Mouse (Mus musculus): Measurements from ENCODE around the gene A830031A19Rik. TPM values are rescaled to one million over a fixed set of nuclear protein-coding genes. Genes with fewer than 3 reads are reported as not detected.

A830031A19Rik gene
- polyA plus RNA-seq, 1 experiment from 2014 or later = not detected

GRCm38 (mm10) chr11:24076127-24076650 lies 1.3 kb upstream of the A830031A19Rik start:
- H3K27ac ChIP-seq = peak overlapping the region; percentile 98
- H3K36me3 ChIP-seq = no peaks in the 10 kb centered on the region
- peak overlapping the region; percentile 88 for H3K4me3 ChIP-seq (replicated peaks)
- under 1% methylated on average over 32 of the region's 32 CpGs for WGBS
- H3K27me3 ChIP-seq = 0 out of 2 replicates have a peak, but pooled peaks cover 3% of the 10 kb centered on the region
- peak overlapping the region; percentile 94 for H3K4me2 ChIP-seq
- ATAC-seq (ENCODE audit: insufficient number of reproducible peaks, insufficient read depth, low FRiP score, low TSS enrichment, low read depth) = no peak
- peaks cover 20% of the 10 kb centered on the region for H3K4me1 ChIP-seq (replicated peaks)
- H3K9me3 ChIP-seq = no peaks in the 10 kb centered on the region
- H3K9ac ChIP-seq (replicated peaks) = peak overlapping the region; percentile 97

- Histone ChIP-seq H3K9ac (replicated peaks) (peak overlapping the region; percentile 97), H3K9me3 (no peaks in the 10 kb centered on the region), H3K27ac (peak overlapping the region; percentile 98), H3K4me1 (replicated peaks) (peaks cover 20% of the 10 kb centered on the region), H3K27me3 (0 out of 2 replicates have a peak, but pooled peaks cover 3% of the 10 kb centered on the region), H3K4me2 (peak overlapping the region; percentile 94), H3K4me3 (replicated peaks) (peak overlapping the region; percentile 88), H3K36me3 (no peaks in the 10 kb centered on the region)
- ATAC-seq (ENCODE audit: insufficient number of reproducible peaks, insufficient read depth, low FRiP score, low TSS enrichment, low read depth) = no peak
- WGBS = under 1% methylated on average over 17 of the region's 17 CpGs
Measured at GRCm38 (mm10) chr11:24075486-24076126, 752 bp upstream of the A830031A19Rik start.

DNA sequence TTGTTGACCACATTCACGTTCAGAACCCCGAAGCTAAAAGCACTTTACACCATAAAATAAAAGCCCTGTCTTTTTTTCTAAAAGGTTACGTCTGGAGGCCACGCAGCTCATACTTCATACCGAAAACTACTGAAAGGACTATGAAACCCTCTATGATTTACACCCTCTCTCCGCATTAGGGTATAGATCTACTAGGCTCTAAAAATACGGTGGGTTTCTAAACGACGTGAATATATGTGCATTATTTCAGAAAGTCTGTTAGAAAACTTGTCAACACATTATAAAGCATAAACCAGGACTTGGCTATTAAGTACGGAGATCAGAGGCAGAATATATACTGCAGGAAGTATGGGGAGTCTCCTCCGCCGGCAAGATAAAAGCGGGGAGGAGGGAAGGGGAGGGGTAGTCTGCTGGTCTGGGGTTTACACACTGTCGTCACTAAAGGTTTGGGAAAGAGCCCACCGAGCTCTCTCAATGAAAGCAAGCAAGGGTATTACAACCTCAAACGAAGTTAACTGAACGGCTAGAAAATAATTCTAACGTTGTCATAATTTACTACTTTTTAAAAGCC lies 748 bp downstream of the A830031A19Rik start:
- under 1% methylated on average over 18 of the region's 18 CpGs for whole genome bisulfite sequencing
- Histone ChIP-seq H3K4me1 (replicated peaks) (peaks cover 20% of the 10 kb centered on the region), H3K4me3 (replicated peaks) (peak overlapping the region; percentile 88), H3K9ac (replicated peaks) (peak overlapping the region; percentile 42), H3K27me3 (0 out of 2 replicates have a peak, but pooled peaks cover 3% of the 10 kb centered on the region), H3K27ac (peak overlapping the region; percentile 45), H3K36me3 (no peaks in the 10 kb centered on the region), H3K4me2 (peak overlapping the region; percentile 94), H3K9me3 (no peaks in the 10 kb centered on the region)
- ATAC-seq (ENCODE audit: insufficient number of reproducible peaks, insufficient read depth, low FRiP score, low TSS enrichment, low read depth) = no peak

DNA sequence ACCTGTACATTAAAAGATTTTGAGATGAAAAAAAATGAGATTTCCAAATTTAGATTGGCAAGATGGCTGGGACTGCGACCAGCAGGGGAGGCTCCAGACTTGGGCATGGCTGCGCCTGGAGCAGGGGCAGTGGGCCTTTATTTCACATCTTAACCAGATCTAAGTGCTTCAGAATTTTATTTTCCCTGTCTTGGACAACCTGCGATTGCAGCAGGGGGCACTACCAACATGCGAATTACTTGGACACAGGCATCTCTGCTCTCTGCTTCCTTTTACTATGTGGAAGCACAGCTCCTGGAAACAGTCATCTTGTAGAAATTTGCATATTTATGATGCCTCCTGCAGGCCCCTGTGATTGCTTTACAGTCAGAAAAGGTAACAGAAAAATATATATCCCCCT lies 9.5 kb downstream of the A830031A19Rik start:
- no peaks in the 10 kb centered on the region for H3K36me3 ChIP-seq
- 26% methylated on average over 4 of the region's 4 CpGs for WGBS
- no peaks in the 10 kb centered on the region for H3K9me3 ChIP-seq
- ATAC-seq (ENCODE audit: insufficient number of reproducible peaks, insufficient read depth, low FRiP score, low TSS enrichment, low read depth) = no peak
- H3K4me2 ChIP-seq = no peak overlapping the region
- H3K27ac ChIP-seq = no peak overlapping the region
- no peak overlapping the region for H3K4me3 ChIP-seq (replicated peaks)
- H3K27me3 ChIP-seq = peaks cover 3% of the 10 kb centered on the region; the same call in 1 of the 2 replicates
- H3K4me1 ChIP-seq (replicated peaks) = peaks cover 42% of the 10 kb centered on the region
- H3K9ac ChIP-seq (replicated peaks) = no peak overlapping the region

- peaks cover 47% of the 10 kb centered on the region for H3K4me1 ChIP-seq (replicated peaks)
- 54% methylated on average over 6 of the region's 6 CpGs for WGBS
- H3K36me3 ChIP-seq = no peaks in the 10 kb centered on the region
- H3K9me3 ChIP-seq = no peaks in the 10 kb centered on the region
- H3K27ac ChIP-seq = no peak overlapping the region
- no peak overlapping the region for H3K4me3 ChIP-seq (replicated peaks)
- ATAC-seq (ENCODE audit: insufficient number of reproducible peaks, insufficient read depth, low FRiP score, low TSS enrichment, low read depth) = no peak
- H3K4me2 ChIP-seq = no peak overlapping the region
- peaks cover 3% of the 10 kb centered on the region; the same call in 1 of the 2 replicates for H3K27me3 ChIP-seq
- H3K9ac ChIP-seq (replicated peaks) = no peak overlapping the region
Measured at GRCm38 (mm10) chr11:24064221-24064620, 10.6 kb downstream of the A830031A19Rik start.

GRCm38 (mm10) chr11:24062495-24063096 lies 12.3 kb downstream of the A830031A19Rik start:
- Histone ChIP-seq H3K9ac (replicated peaks) (no peak overlapping the region), H3K4me3 (replicated peaks) (no peak overlapping the region), H3K4me1 (replicated peaks) (peaks cover 57% of the 10 kb centered on the region), H3K27ac (no peak overlapping the region), H3K9me3 (no peaks in the 10 kb centered on the region), H3K4me2 (peak overlapping the region; percentile 70), H3K27me3 (peaks cover 3% of the 10 kb centered on the region; the same call in 1 of the 2 replicates), H3K36me3 (no peaks in the 10 kb centered on the region)
- no peak for ATAC-seq (ENCODE audit: insufficient number of reproducible peaks, insufficient read depth, low FRiP score, low TSS enrichment, low read depth)
- WGBS = 8% methylated on average over 9 of the region's 9 CpGs

DNA sequence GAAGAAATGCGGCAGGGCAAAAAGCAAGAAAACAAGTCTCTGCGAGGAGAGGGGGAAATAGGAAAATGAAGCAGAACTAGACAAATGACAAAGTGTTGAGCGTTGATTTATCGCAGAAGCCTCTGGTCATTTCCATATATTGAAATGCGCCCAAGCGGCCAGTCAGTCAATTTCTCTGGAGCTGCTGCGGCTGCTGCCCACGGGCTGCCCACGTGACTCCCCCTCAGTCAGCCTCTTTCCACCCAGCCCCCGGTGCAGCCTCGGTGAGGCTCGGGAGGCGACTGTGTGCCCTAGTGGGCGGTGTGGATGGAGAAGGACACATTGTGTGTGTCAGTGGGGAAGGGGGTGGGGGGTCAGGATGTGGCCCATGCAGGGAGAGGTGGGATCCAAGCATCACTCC lies 13.0 kb downstream of the A830031A19Rik start:
- Histone ChIP-seq H3K27ac (no peak overlapping the region), H3K27me3 (peaks cover 3% of the 10 kb centered on the region; the same call in 1 of the 2 replicates), H3K4me2 (peak overlapping the region; percentile 70), H3K36me3 (no peaks in the 10 kb centered on the region), H3K4me3 (replicated peaks) (peak overlapping the region; percentile 33), H3K9me3 (no peaks in the 10 kb centered on the region), H3K9ac (replicated peaks) (peak overlapping the region; percentile 48), H3K4me1 (replicated peaks) (peaks cover 57% of the 10 kb centered on the region)
- no peak for ATAC-seq (ENCODE audit: insufficient number of reproducible peaks, insufficient read depth, low FRiP score, low TSS enrichment, low read depth)
- WGBS = 3% methylated on average over 14 of the region's 14 CpGs

- Histone ChIP-seq H3K9me3 (no peaks in the 10 kb centered on the region), H3K4me1 (replicated peaks) (peaks cover 51% of the 10 kb centered on the region), H3K9ac (replicated peaks) (peak overlapping the region; percentile 34; the same call in 1 of the 2 replicates), H3K36me3 (no peaks in the 10 kb centered on the region), H3K27ac (peak overlapping the region; percentile 19; the same call in 1 of the 2 replicates), H3K27me3 (peaks cover 3% of the 10 kb centered on the region; the same call in 1 of the 2 replicates), H3K4me3 (replicated peaks) (peak overlapping the region; percentile 31), H3K4me2 (peak overlapping the region; percentile 70)
- no peak for ATAC-seq (ENCODE audit: insufficient number of reproducible peaks, insufficient read depth, low FRiP score, low TSS enrichment, low read depth)
- 4% methylated on average over 5 of the region's 5 CpGs for WGBS
Measured at GRCm38 (mm10) chr11:24060428-24060827, 14.4 kb downstream of the A830031A19Rik start.

DNA sequence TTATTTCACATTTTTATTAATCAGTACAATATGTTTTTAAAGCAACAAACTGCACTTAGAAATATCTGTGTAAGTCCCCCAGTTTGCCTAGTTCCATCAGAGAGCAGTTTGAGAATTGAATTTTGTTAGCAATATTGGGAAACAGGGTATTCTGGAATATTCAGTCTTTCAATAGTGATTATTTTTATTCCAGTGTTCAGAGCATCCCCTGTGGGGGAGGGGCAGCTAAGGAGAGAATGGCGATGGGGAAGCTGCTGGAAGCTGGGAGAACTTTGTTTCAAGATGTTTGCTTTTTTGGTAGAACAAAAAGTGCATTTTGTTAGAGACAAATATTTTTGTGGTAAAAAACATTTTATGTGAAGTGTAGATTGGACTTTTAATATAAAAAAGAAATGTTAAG lies 15.7 kb downstream of the A830031A19Rik start:
- Histone ChIP-seq H3K27me3 (peaks cover 3% of the 10 kb centered on the region; the same call in 1 of the 2 replicates), H3K9me3 (no peaks in the 10 kb centered on the region), H3K36me3 (no peaks in the 10 kb centered on the region), H3K4me3 (replicated peaks) (no peak overlapping the region), H3K4me2 (no peak overlapping the region), H3K4me1 (replicated peaks) (peaks cover 47% of the 10 kb centered on the region), H3K9ac (replicated peaks) (no peak overlapping the region), H3K27ac (no peak overlapping the region)
- ATAC-seq (ENCODE audit: insufficient number of reproducible peaks, insufficient read depth, low FRiP score, low TSS enrichment, low read depth) = no peak
- WGBS = 2% methylated on average over 1 of the region's 1 CpGs

DNA sequence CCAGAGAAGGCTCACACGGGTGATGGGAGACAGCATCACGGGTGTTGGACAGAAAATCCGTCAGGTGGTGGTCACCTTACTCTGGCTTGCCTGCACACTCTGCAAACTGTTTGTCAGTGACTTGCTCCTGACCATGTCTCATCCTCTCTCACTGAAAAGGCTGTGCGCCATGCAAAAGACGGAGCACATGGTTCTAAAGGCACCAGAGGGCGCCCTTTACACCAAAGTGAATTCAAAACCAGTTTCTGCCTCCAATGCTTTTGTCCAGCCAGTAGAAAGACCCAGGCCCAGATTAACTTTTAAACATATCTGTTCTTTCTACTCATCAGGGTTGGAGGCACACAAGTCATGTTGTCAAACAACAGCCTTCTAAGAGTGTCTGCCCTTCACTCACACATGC lies 22.0 kb downstream of the A830031A19Rik start:
- Histone ChIP-seq H3K36me3 (no peaks in the 10 kb centered on the region), H3K9me3 (no peaks in the 10 kb centered on the region), H3K27me3 (peaks cover 3% of the 10 kb centered on the region; the same call in 1 of the 2 replicates), H3K9ac (replicated peaks) (no peak overlapping the region), H3K27ac (no peak overlapping the region), H3K4me3 (replicated peaks) (no peak overlapping the region), H3K4me2 (no peak overlapping the region), H3K4me1 (replicated peaks) (peaks cover 9% of the 10 kb centered on the region; the same call in 1 of the 2 replicates)
- 61% methylated on average over 6 of the region's 6 CpGs for WGBS
- no peak for ATAC-seq (ENCODE audit: insufficient number of reproducible peaks, insufficient read depth, low FRiP score, low TSS enrichment, low read depth)
